Mouse (Mus musculus) central nervous system, embryonic 11.5 days (tissue): ENCODE data around the gene Trcg1. TPM values are rescaled to one million over a fixed set of nuclear protein-coding genes. Genes with fewer than 3 reads are reported as not detected.

ENCODE experiments used
- polyA plus RNA-seq: library from polyadenylated mRNA; depleted of rRNA; stranded (reverse); fragments of >200 nt; gene quantifications from 2 replicates; pipeline ENCODE4 v1.2.3, GENCODE M21; 2012; rRNA removed

The Trcg1 gene
- not detected in 2 replicates for polyA plus RNA-seq

GRCm38 (mm10) chr9:57236256-57236655 lies at the start of gene Trcg1:
Gene Trcg1 (plus strand): TSS chr9:57236556.

GRCm38 (mm10) chr9:57261913-57262794 lies 25.8 kb downstream of the Trcg1 start, which contains the start of gene 1700017B05Rik:
Gene 1700017B05Rik (minus strand): TSS chr9:57262612.

Other genes with a start within 250 kb of the Trcg1 start
- gene Ptpn9, start 241.6 kb upstream of the Trcg1 start, polyA plus RNA-seq: 26.1 and 37.2 TPM in 2 replicates
- 55.8 and 88.4 TPM in 2 replicates for gene Sin3a, start 164.5 kb upstream of the Trcg1 start, polyA plus RNA-seq
- 80.1 and 106 TPM in 2 replicates for gene Man2c1, start 105.9 kb upstream of the Trcg1 start, polyA plus RNA-seq
- 7.5 and 9.3 TPM in 2 replicates for gene Neil1, start 88.3 kb upstream of the Trcg1 start, polyA plus RNA-seq
- 133 and 143 TPM in 2 replicates for gene Commd4, start 78.2 kb upstream of the Trcg1 start, polyA plus RNA-seq
- gene 1700017B05Rik, start 26.1 kb downstream of the Trcg1 start, polyA plus RNA-seq: 6.3 and 9.0 TPM in 2 replicates
- gene Ppcdc, start 203.6 kb downstream of the Trcg1 start, polyA plus RNA-seq: 16.8 and 25.7 TPM in 2 replicates
- gene Scamp5, start 231.5 kb downstream of the Trcg1 start, polyA plus RNA-seq: 47.3 and 47.6 TPM in 2 replicates